Mouse (Mus musculus) pancreas, adult 10 weeks (tissue): Measurements from ENCODE around the gene Desi2. TPM values are rescaled to one million over a fixed set of nuclear protein-coding genes. Genes with fewer than 3 reads are reported as not detected.

Source experiments
- polyA plus RNA-seq: library from polyadenylated mRNA; stranded (reverse); fragments of 350-450 nt; fragmentation: Illumina TruSeq; extraction: RNeasy Lipid Tissue Mini Kit (QIAGEN cat#74804); gene quantifications from one replicate; pipeline ENCODE4 v1.2.3, GENCODE M21; 2015; ENCODE audit warnings: low read depth, low replicate concordance; ENCODE audit not compliant: insufficient read depth

Desi2 gene
- 2.4 TPM for polyA plus RNA-seq

DNA sequence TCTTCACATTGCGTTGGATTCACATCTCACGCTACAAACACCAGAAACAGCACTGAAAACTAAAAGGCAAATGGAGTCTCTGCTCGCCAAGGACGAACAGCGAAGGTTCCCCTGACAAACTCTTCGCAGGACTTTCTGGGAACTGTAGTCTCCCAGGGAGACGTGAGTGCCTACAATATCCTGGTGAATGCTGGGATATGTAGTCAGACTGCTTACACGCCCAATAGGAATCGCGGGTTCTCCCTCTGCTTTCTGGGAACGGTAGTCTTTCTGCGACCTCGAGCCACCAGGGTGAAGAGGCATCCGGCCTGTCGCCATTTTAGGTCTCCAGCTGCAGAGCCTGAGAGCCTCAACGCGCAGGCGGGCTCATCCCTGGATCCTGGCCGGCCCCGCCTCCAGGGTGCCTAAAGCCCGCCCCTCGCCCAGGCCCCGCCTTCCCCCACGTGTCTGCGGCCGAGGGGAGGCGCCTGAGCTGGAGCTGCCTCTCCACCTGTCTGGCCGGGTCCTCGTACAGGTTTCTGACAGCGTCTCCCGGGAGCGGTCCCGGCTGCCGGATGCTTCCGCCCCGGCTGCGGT is at the start of gene Desi2:
Desi2 (plus strand) TSS at position 202 of the 576 bp plus-strand sequence.

Other genes with a start within 250 kb of the Desi2 start
- gene Catspere2, start 204.0 kb upstream of the Desi2 start, polyA plus RNA-seq = not detected
- 19.9 TPM for gene Cox20, start 131.7 kb downstream of the Desi2 start, polyA plus RNA-seq
- gene Hnrnpu, start 150.4 kb downstream of the Desi2 start, polyA plus RNA-seq = 61.4 TPM
- 0.96 TPM for gene Efcab2, start 218.7 kb downstream of the Desi2 start, polyA plus RNA-seq